Mouse (Mus musculus) heart, embryonic 14.5 days (tissue): Measurements from ENCODE around the gene Ptpro. TPM values are rescaled to one million over a fixed set of nuclear protein-coding genes. Genes with fewer than 3 reads are reported as not detected.

ENCODE experiments used
- ATAC-seq: fragments of 200-750 bp; cut with Nextera tagmentation; 2 replicates; pipeline ENCODE4 v1.8.0; 2017; ENCODE audit warnings: low read depth, moderate TSS enrichment; ENCODE audit not compliant: insufficient number of reproducible peaks, insufficient read depth, low FRiP score
- H3K27ac ChIP-seq, 2 experiments: fragments of 200-500 bp in 1 of 2; fragments of 300-500 bp in 1 of 2; sonication (generic) in 1 of 2; replicated peaks in 1 of 2; 2 replicates each; pipeline ENCODE4 v1.5.1; 2012 to 2014; ENCODE audit warnings: low read depth in 2 of 2, low read length in 2 of 2, control low read depth in 1 of 2, mild to moderate bottlenecking in 1 of 2, mixed read lengths in 1 of 2; ENCODE audit not compliant: control insufficient read depth in 1 of 2, insufficient read depth in 1 of 2
- H3K27me3 ChIP-seq: fragments of 300-500 bp; sonication (generic); 2 replicates; pipeline ENCODE4 v1.6.1; 2014; ENCODE audit warnings: mild to moderate bottlenecking, low read length, control low read depth; ENCODE audit not compliant: control insufficient read depth, insufficient read depth
- H3K36me3 ChIP-seq: fragments of 300-500 bp; sonication (generic); 2 replicates; pipeline ENCODE4 v1.6.1; 2014; ENCODE audit warnings: mild to moderate bottlenecking, control low read depth, low read length, mixed read lengths; ENCODE audit not compliant: control insufficient read depth, insufficient read depth
- H3K4me1 ChIP-seq, 2 experiments: fragments of 200-500 bp in 1 of 2; fragments of 300-500 bp in 1 of 2; sonication (generic) in 1 of 2; 2 replicates each; pipeline ENCODE4 v1.6.1; 2012 to 2014; ENCODE audit warnings: low read length in 2 of 2, control low read depth in 1 of 2, mixed read lengths in 1 of 2; ENCODE audit not compliant: control insufficient read depth in 2 of 2, insufficient read depth in 2 of 2
- H3K4me2 ChIP-seq: fragments of 300-500 bp; sonication (generic); 2 replicates; pipeline ENCODE4 v1.6.1; 2014; ENCODE audit warnings: mild to moderate bottlenecking, low read length
- H3K4me3 ChIP-seq, 2 experiments: fragments of 200-500 bp in 1 of 2; fragments of 300-500 bp in 1 of 2; sonication (generic) in 1 of 2; 2 replicates each; pipeline ENCODE4 v1.5.1; 2012 to 2014; ENCODE audit warnings: low read length in 2 of 2, mild to moderate bottlenecking in 2 of 2, control low read depth in 1 of 2, low read depth in 1 of 2, moderate library complexity in 1 of 2; ENCODE audit not compliant: control insufficient read depth in 1 of 2, insufficient read depth in 1 of 2
- H3K9ac ChIP-seq: fragments of 300-500 bp; sonication (generic); 2 replicates; pipeline ENCODE4 v1.6.1; 2014; ENCODE audit warnings: mild to moderate bottlenecking, low read length
- H3K9me3 ChIP-seq: fragments of 300-500 bp; sonication (generic); 2 replicates; pipeline ENCODE4 v1.6.1; 2016; ENCODE audit warnings: low read length, control low read depth; ENCODE audit not compliant: control insufficient read depth
- WGBS: fragments of 180-500 bp; shearing (Covaris S2); extraction: QIAGEN DNeasy Blood & Tissue Kit; methylation state at CpG from one replicate; pipeline ENCODE4 v1.1.7; 2014; 5-methylcytosine and 5-hydroxymethylcytosine counted together
- polyA plus RNA-seq: library from polyadenylated mRNA; unstranded; fragments of >200 nt; fragmentation: Nextera tagmentation; extraction: Ambion mirVana; gene quantifications from 2 replicates; pipeline ENCODE4 v1.2.1, GENCODE M21; 2014

The Ptpro gene
- polyA plus RNA-seq, 1 experiment from 2014 or later, result 4.1 TPM

DNA sequence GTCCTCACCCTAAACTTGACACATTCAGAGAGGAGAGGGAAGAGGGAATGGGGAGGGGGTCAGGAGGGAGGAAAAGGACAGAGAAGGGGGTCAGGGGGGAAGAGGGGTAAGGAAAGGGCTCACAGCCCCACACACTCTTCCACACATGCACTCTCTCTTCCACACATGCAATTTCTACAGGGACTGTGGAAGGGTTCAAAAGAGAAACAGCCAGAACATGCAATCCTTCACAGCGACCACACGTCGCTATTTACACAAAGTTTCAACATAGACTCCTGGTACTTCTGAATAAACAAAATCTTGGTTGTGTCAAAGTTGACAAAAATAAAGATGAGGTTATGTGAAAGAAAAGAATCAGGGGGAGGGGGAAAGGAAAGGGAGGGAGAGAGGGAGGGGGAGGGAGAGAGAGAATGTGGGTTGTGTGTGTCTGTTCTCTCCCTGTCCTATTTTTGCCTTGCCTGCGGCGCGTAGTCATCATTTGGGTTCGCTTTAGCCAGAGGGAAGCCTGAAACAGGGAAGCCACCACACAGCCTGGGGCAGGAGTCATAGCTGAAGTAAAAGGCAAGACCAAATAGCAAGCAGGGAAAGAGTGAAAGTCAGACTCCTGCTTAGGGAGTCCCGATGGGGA lies 245.2 kb downstream of the Ptpro start:
- ATAC-seq, result no peak
- Histone ChIP-seq H3K9me3 (no peaks in the 10 kb centered on the region), H3K4me2 (no peak overlapping the region), H3K4me3 (no peak overlapping the region), H3K27ac (no peak overlapping the region), H3K27me3 (no peaks in the 10 kb centered on the region), H3K4me1 (no peaks in the 10 kb centered on the region; a peak in 1 of 4 replicates), H3K9ac (no peak overlapping the region), H3K36me3 (0 out of 2 replicates have a peak, but pooled peaks cover 3% of the 10 kb centered on the region)
- WGBS, result 72% methylated on average over 8 of the region's 8 CpGs

DNA sequence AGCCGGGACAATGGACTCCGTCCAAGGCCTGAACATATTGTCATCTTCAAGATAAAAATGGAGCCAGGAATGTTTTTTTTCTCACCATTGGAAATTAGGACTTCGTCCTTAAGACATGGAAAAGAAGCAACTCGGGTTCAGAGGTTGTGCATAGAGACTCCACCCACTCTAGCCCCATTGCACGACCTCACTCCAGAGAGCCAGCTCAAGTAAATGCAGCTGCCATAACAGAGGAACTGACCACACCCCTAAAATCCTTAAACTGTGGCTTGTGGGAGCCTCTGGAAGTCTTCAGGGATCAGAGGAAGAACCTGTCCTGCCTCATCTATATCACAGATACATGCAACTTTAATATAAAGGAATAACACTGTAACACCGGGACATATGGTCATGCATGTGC lies 246.7 kb downstream of the Ptpro start:
- Histone ChIP-seq H3K4me3 (no peak overlapping the region), H3K27me3 (no peaks in the 10 kb centered on the region), H3K9ac (no peak overlapping the region), H3K9me3 (no peaks in the 10 kb centered on the region), H3K4me1 (no peaks in the 10 kb centered on the region; a peak in 1 of 4 replicates), H3K36me3 (0 out of 2 replicates have a peak, but pooled peaks cover 3% of the 10 kb centered on the region), H3K27ac (no peak overlapping the region), H3K4me2 (no peak overlapping the region)
- ATAC-seq, result no peak
- WGBS, result 73% methylated on average over 6 of the region's 6 CpGs

DNA sequence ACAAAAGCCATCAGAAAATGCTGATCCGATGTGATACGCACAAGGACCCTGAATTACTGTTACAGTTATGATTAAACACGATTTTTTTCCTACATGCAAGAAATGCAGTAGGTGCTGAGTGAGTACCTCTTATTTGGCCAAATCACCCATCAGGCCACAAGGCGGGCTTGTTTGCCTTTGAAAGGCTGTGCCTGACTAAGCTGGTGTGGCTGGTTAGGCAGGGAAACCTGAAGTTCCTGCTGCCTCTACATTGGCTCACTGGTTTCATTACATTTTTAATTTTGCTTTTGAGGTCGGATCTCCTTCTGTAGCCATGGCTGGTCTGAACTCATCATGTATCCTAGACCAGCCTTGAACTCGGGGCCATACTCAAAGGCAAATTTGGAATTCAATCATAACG lies 250.9 kb downstream of the Ptpro start:
- H3K4me1 ChIP-seq, result peaks cover 0 to 4% of the 10 kb centered on the region in 2 experiments; a peak in 2 of 4 replicates
- H3K27me3 ChIP-seq, result no peaks in the 10 kb centered on the region
- ATAC-seq, result no peak
- H3K27ac ChIP-seq, result no peak overlapping the region
- no peak overlapping the region for H3K4me3 ChIP-seq
- no peak overlapping the region for H3K4me2 ChIP-seq
- no peaks in the 10 kb centered on the region for H3K9me3 ChIP-seq
- no peak overlapping the region for H3K9ac ChIP-seq
- H3K36me3 ChIP-seq, result peaks cover 10% of the 10 kb centered on the region; the same call in 1 of the 2 replicates
- 88% methylated on average over 7 of the region's 7 CpGs for WGBS

DNA sequence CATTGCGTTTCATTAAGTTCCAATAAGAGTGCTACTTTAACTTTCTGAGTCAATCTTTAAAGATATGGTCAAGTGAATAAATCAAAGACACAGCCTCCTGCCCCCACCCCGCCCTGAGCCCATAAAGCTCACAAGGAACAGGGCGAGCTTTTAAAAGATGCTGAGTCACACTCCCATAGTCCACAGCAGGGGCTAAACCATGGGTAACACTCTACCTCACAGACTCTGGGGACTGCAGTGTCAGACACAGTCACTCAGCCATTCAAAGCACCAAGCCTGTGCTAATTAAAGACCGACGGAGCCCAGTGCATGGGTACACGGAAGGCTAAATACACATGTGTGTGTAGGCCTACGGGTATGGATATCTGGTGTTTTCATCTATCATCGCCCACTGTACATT lies 251.3 kb downstream of the Ptpro start:
- H3K9ac ChIP-seq, result no peak overlapping the region
- 81% methylated on average over 8 of the region's 8 CpGs for WGBS
- H3K4me1 ChIP-seq, result peaks cover 0 to 4% of the 10 kb centered on the region in 2 experiments; a peak in 2 of 4 replicates
- H3K27ac ChIP-seq, result no peak overlapping the region
- no peak for ATAC-seq
- H3K9me3 ChIP-seq, result no peaks in the 10 kb centered on the region
- peaks cover 15% of the 10 kb centered on the region; the same call in 1 of the 2 replicates for H3K36me3 ChIP-seq
- H3K4me2 ChIP-seq, result no peak overlapping the region
- H3K27me3 ChIP-seq, result no peaks in the 10 kb centered on the region
- no peak overlapping the region for H3K4me3 ChIP-seq

DNA sequence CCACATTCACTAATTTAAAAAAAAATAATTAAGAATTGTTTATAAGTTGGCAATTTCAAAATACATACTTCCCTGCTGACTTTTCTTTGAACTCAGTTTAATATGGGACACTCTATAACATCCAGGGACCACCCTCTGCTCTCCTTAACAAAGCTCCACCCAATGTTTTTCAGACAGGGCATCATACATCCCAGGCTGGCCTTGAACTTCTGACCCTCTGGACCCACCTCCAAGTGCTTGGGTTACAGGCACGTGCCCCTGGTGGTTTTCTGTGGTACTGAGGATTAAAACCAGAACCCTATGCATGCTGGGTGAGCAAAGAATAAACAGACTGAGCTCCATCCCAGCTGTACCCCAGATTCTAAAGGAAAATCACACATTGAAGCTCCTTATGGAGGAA lies 251.9 kb downstream of the Ptpro start:
- WGBS, result 56% methylated on average over 1 of the region's 1 CpGs
- no peak overlapping the region for H3K4me3 ChIP-seq
- H3K4me2 ChIP-seq, result no peak overlapping the region
- H3K27me3 ChIP-seq, result no peaks in the 10 kb centered on the region
- peaks cover 0 to 4% of the 10 kb centered on the region in 2 experiments; a peak in 2 of 4 replicates for H3K4me1 ChIP-seq
- ATAC-seq, result no peak
- no peak overlapping the region for H3K27ac ChIP-seq
- H3K9me3 ChIP-seq, result no peaks in the 10 kb centered on the region
- peaks cover 19% of the 10 kb centered on the region for H3K36me3 ChIP-seq
- H3K9ac ChIP-seq, result no peak overlapping the region

DNA sequence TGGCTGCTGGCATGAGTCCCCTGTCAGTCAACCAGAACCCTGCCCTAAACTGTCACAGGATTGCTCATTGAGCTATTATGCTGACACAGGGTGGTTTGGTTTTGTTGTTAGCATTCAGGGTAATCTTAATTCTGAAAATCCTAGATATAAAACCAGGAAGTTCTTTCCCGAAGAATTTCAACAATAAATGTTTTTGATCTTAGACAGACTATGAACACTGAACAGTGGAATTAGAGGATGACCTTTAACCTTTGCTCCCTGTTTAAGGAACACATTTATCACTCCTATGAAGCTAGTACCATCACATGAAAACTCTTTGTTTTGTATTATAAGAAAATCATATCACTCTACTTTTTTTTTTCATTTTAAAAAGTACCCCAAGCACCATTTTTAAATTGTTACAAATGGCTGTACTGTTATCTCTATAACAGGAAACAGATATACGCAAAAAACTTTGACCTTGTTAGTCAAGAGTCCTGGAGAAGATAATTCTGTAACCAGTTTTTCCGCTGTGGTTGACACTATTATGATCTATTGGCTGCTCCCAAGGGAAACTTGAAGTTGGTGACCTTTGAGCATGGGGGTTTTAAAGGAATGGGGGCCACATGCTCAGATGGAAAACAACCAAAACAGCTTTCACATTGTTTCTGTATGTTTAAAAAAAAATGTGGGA lies 253.6 kb downstream of the Ptpro start:
- WGBS, result 68% methylated on average over 3 of the region's 3 CpGs
- Histone ChIP-seq H3K9me3 (no peaks in the 10 kb centered on the region), H3K9ac (no peak overlapping the region), H3K4me2 (no peak overlapping the region), H3K27me3 (no peaks in the 10 kb centered on the region), H3K4me1 (peaks cover 0 to 4% of the 10 kb centered on the region in 2 experiments; a peak in 2 of 4 replicates), H3K36me3 (peaks cover 22% of the 10 kb centered on the region), H3K27ac (no peak overlapping the region), H3K4me3 (no peak overlapping the region)
- ATAC-seq, result no peak

DNA sequence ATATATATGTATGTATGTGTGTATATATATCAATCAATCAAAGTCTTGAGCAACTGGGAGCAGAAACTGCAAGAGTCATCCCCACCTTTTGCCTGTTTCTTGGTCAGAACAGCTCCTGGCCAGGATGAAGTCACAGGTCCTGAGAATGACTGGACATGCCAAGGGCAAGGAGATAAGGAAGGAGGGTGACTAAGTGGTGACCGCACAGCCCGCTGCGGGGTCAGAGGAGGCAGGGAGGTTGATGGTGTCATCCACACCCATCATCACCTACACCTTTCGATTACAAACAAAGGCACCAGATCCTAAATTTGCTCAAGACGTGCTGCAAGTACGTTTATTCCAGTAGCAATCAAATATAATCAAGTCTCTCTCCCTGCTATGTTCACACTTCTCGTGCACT lies 254.4 kb downstream of the Ptpro start:
- Histone ChIP-seq H3K27ac (no peak overlapping the region), H3K27me3 (no peaks in the 10 kb centered on the region), H3K36me3 (peaks cover 22% of the 10 kb centered on the region), H3K4me2 (no peak overlapping the region), H3K4me1 (peaks cover 0 to 4% of the 10 kb centered on the region in 2 experiments; a peak in 2 of 4 replicates), H3K9ac (no peak overlapping the region), H3K9me3 (no peaks in the 10 kb centered on the region), H3K4me3 (no peak overlapping the region)
- ATAC-seq, result no peak
- 54% methylated on average over 7 of the region's 7 CpGs for WGBS
